Mouse (Mus musculus): Measurements from ENCODE around the gene Ankrd66.

- TF ChIP-seq CTCF (IDR thresholded peaks at IDR 0.05; ENCODE audit: borderline replicate concordance, insufficient read depth, low read depth, low read length) = no peak
- no peak for TF ChIP-seq POLR2A (IDR thresholded peaks at IDR 0.05; ENCODE audit: borderline replicate concordance, insufficient read depth, low read length)
These were observed at the start of gene Ankrd66 for GRCm38 (mm10) chr17:43543539-43543938.
